Mouse (Mus musculus) stomach, postnatal 0 days (tissue): ENCODE measurements around the gene Arid4b. TPM values are rescaled to one million over a fixed set of nuclear protein-coding genes. Genes with fewer than 3 reads are reported as not detected.

Source experiments
- ATAC-seq: fragments of 200-750 bp; cut with Nextera tagmentation; 2 replicates; pipeline ENCODE4 v1.8.0; 2017; ENCODE audit not compliant: low FRiP score, low TSS enrichment
- DNase-seq: peaks from one replicate; pipeline ENCODE4 v3.0.0-alpha.2; 2016; ENCODE audit warnings: low spot score
- H3K27ac ChIP-seq: fragments of 300-500 bp; sonication (generic); replicated peaks from 2 replicates; pipeline ENCODE4 v1.5.1; 2014; ENCODE audit warnings: mild to moderate bottlenecking, control low read depth
- H3K27me3 ChIP-seq: fragments of 300-500 bp; sonication (generic); 2 replicates; pipeline ENCODE4 v1.6.1; 2014; ENCODE audit warnings: low read length; ENCODE audit not compliant: control insufficient read depth, insufficient read depth
- H3K36me3 ChIP-seq: fragments of 300-500 bp; sonication (generic); 2 replicates; pipeline ENCODE4 v1.6.1; 2014; ENCODE audit warnings: low read length, mixed read lengths; ENCODE audit not compliant: control insufficient read depth, insufficient read depth
- H3K4me1 ChIP-seq: fragments of 300-500 bp; sonication (generic); replicated peaks from 2 replicates; pipeline ENCODE4 v1.6.1; 2014; ENCODE audit warnings: antibody characterized with exemption; ENCODE audit not compliant: control insufficient read depth, insufficient read depth
- H3K4me2 ChIP-seq: fragments of 300-500 bp; sonication (generic); replicated peaks from 2 replicates; pipeline ENCODE4 v1.6.1; 2014; ENCODE audit warnings: low read depth, mild to moderate bottlenecking, control low read depth, moderate library complexity
- H3K4me3 ChIP-seq: fragments of 300-500 bp; sonication (generic); 2 replicates; pipeline ENCODE4 v1.5.1; 2014; ENCODE audit warnings: low read depth, low read length, control low read depth
- H3K9ac ChIP-seq: fragments of 300-500 bp; sonication (generic); 2 replicates; pipeline ENCODE4 v1.6.1; 2014; ENCODE audit warnings: mild to moderate bottlenecking, low read length, control low read depth, mixed read lengths
- H3K9me3 ChIP-seq: fragments of 300-500 bp; sonication (generic); 2 replicates; pipeline ENCODE4 v1.6.1; 2016; ENCODE audit warnings: low read length; ENCODE audit not compliant: control insufficient read depth
- CTCF ChIP-seq: IDR thresholded peaks from 2 replicates; pipeline ENCODE4 v1.5.1; 2016; ENCODE audit warnings: antibody characterized with exemption, low read depth, mild to moderate bottlenecking, moderate library complexity
- EP300 ChIP-seq: optimal IDR thresholded peaks from 2 replicates; pipeline ENCODE3; 2016; ENCODE audit warnings: antibody characterized with exemption
- WGBS: fragments of 180-500 bp; shearing (Covaris S2); extraction: QIAGEN DNeasy Blood & Tissue Kit; methylation state at CpG from one replicate; pipeline ENCODE4 v1.1.7; 2014; 5-methylcytosine and 5-hydroxymethylcytosine counted together
- polyA plus RNA-seq: library from polyadenylated mRNA; unstranded; fragments of >200 nt; fragmentation: Nextera tagmentation; extraction: Ambion mirVana; gene quantifications from 2 replicates; pipeline ENCODE4 v1.2.1, GENCODE M21; 2015

Gene Arid4b
- polyA plus RNA-seq, 1 experiment from 2014 or later, result 32.1 TPM

DNA sequence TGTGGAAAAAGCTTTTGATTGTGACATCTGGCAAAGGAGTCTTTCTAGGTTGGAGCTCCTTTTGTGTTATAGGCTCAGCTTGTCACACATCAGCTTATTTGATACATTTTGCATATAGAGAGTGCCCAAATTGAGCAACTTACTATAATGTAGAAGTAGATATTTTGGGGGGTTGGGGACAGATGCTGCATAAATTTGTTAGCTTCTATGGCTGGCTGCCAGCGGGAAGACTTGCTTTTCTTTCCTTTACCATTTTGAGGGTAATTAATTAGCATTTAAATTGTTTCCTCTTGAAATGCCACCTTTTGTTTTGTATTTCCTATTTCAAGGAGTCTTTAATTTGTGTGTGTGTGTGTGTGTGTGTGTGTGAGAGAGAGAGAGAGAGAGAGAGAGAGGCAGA is 68.6 kb downstream of the Arid4b start:
- Histone ChIP-seq H3K4me3 (no peak overlapping the region), H3K36me3 (no peaks in the 10 kb centered on the region), H3K9ac (no peak overlapping the region), H3K4me1 (no peaks in the 10 kb centered on the region), H3K4me2 (no peak overlapping the region), H3K27me3 (no peaks in the 10 kb centered on the region), H3K9me3 (no peaks in the 10 kb centered on the region), H3K27ac (no peak overlapping the region)
- WGBS, result 70% methylated on average over 1 of the region's 1 CpGs
- no peak for TF ChIP-seq CTCF
- no peak for TF ChIP-seq EP300
- ATAC-seq, result no peak
- DNase-seq, result no peak

DNA sequence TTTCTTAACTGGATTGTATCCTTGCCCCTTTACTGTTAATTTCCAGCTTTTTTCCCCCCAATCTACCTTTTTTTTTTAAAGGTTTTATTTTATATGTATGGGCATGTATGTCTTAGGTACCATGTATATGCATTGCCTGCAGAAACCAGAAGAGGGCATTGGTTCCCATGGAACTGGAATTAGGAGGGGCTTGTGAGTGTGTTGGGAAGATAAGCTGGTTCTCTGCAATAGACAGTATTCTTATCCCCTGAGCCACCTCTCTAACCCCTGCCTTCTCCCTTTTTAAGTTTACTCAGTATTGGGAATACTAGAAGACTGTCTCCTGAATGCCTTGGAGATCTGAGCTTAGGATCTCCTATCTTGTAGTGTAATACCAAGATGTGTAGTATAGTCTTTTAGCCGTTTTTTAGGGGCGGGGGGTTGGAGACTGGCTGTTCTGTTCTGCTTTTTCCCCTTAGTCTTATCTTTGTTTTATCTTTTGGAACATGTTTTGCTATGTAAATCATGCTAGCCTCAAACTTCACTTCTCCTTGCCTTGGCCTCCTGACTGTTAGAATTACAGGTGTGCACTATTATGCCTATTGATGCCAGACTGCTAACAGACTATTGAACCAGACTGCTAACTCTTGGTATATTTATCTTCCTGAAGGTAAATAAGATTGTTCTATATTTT is 79.4 kb downstream of the Arid4b start:
- Histone ChIP-seq H3K4me1 (no peaks in the 10 kb centered on the region), H3K9ac (no peak overlapping the region), H3K4me2 (no peak overlapping the region), H3K4me3 (no peak overlapping the region), H3K36me3 (no peaks in the 10 kb centered on the region), H3K27me3 (no peaks in the 10 kb centered on the region), H3K9me3 (no peaks in the 10 kb centered on the region), H3K27ac (no peak overlapping the region)
- 83% methylated on average over 2 of the region's 2 CpGs for WGBS
- no peak for DNase-seq
- no peak for ATAC-seq
- no peak for TF ChIP-seq EP300
- TF ChIP-seq CTCF, result peak; percentile 34

DNA sequence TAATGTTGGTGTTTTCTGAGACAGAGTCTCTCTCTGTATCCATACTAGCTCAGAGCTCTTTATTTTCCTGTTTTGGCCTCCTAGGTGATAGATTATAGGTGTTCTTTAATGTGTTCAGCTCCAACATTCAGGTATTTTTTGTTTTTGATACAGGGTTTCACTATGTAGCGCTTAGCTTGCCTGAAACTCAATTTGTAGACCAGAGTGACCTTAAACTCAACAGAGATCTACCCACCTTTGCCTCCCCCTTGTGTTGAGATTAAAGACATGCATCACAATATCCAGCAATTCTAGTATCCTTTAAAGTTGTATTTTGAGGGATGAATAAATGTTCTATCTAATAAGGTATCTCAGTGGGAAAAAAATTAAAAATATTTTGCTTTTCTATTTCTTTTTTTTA is 115.0 kb downstream of the Arid4b start:
- Histone ChIP-seq H3K36me3 (no peaks in the 10 kb centered on the region), H3K9me3 (no peaks in the 10 kb centered on the region), H3K4me3 (no peak overlapping the region), H3K27ac (no peak overlapping the region), H3K9ac (no peak overlapping the region), H3K4me1 (no peaks in the 10 kb centered on the region), H3K27me3 (no peaks in the 10 kb centered on the region), H3K4me2 (no peak overlapping the region)
- WGBS, result 86% methylated on average over 1 of the region's 1 CpGs
- ATAC-seq (no peak), DNase-seq (no peak)
- TF ChIP-seq EP300 (no peak), CTCF (peak; percentile 70)

DNA sequence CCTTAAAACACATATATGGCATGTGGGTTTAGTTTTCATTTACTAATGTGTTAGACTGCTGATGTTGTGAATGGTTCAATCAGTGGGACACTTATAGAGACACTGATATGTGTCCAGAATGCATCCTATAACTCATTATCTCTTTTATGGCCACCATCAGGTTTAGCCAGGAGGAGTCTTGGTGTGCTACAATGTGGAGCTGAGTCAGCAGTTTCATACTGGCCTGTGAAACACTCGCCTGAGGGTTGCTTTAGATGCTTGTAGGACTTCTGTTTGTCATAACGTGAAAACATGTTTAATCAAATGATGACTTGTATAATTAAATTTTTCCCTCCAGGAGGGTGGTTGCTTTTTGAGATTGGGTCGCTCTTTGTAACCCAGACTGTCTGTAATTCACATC is 116.6 kb downstream of the Arid4b start:
- DNase-seq, result no peak
- H3K9ac ChIP-seq, result no peak overlapping the region
- H3K27me3 ChIP-seq, result no peaks in the 10 kb centered on the region
- no peaks in the 10 kb centered on the region for H3K9me3 ChIP-seq
- no peak overlapping the region for H3K27ac ChIP-seq
- ATAC-seq, result no peak
- H3K4me3 ChIP-seq, result no peak overlapping the region
- H3K36me3 ChIP-seq, result no peaks in the 10 kb centered on the region
- WGBS, result 93% methylated on average over 3 of the region's 3 CpGs
- no peak overlapping the region for H3K4me2 ChIP-seq
- no peak for TF ChIP-seq CTCF
- TF ChIP-seq EP300, result no peak
- H3K4me1 ChIP-seq, result no peaks in the 10 kb centered on the region

DNA sequence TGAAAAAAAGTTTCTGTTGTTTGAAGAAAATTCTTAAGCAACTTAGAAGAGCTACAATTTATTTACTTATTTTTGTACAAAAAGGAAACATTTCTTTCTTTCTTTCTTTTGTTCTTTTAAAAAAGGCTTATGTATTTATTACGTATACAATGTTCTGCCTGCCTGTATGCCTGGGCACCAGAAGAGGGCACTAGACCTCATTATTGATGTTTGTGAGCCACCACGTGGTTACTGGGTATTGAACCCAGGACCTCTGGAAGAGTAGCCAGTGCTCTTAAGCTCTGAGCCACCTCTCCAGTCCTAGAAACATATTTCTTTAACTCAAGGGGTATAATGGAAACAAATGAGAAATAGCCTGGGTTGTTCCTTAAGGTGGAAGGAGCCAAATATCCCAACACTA is 182.9 kb downstream of the Arid4b start:
- no peak for DNase-seq
- Histone ChIP-seq H3K36me3 (no peaks in the 10 kb centered on the region), H3K9me3 (no peaks in the 10 kb centered on the region), H3K27me3 (no peaks in the 10 kb centered on the region), H3K4me2 (no peak overlapping the region), H3K4me1 (no peaks in the 10 kb centered on the region), H3K27ac (no peak overlapping the region), H3K4me3 (no peak overlapping the region), H3K9ac (no peak overlapping the region)
- 56% methylated on average over 2 of the region's 2 CpGs for WGBS
- TF ChIP-seq EP300 (no peak), CTCF (no peak)
- ATAC-seq, result no peak

Other genes with a start within 250 kb of the Arid4b start
- 17.4 and 18.0 TPM in 2 replicates for gene B3galnt2, start 108.8 kb upstream of the Arid4b start, polyA plus RNA-seq
- gene Tbce, start 23.6 kb upstream of the Arid4b start, polyA plus RNA-seq, result 29.8 and 31.8 TPM in 2 replicates
- gene Ggps1, start 256 bp downstream of the Arid4b start, polyA plus RNA-seq, result 27.2 and 28.0 TPM in 2 replicates